Mouse (Mus musculus) liver, embryonic 13.5 days (tissue): ENCODE data around the gene Cab39l. TPM values are rescaled to one million over a fixed set of nuclear protein-coding genes. Genes with fewer than 3 reads are reported as not detected.
"Not testable (repeated sequence)": the region's sequence is repeated elsewhere in the genome, so short reads cannot be mapped to it uniquely, and the experiment has no call there.

Experiments
- ATAC-seq: fragments of 200-750 bp; cut with Nextera tagmentation; 2 replicates; pipeline ENCODE4 v1.8.0; 2017; ENCODE audit warnings: low read depth, mild to moderate bottlenecking, moderate number of reproducible peaks, moderate library complexity
- DNase-seq: peaks from one replicate; pipeline ENCODE4 v3.0.0; 2022
- H3K27ac ChIP-seq: fragments of 300-500 bp; sonication (generic); 2 replicates; pipeline ENCODE4 v1.5.1; 2015; ENCODE audit warnings: moderate library complexity, mild to moderate bottlenecking, inconsistent platforms
- H3K27me3 ChIP-seq: fragments of 300-500 bp; sonication (generic); 2 replicates; pipeline ENCODE4 v1.6.1; 2015; ENCODE audit warnings: mild to moderate bottlenecking, inconsistent platforms
- H3K36me3 ChIP-seq: fragments of 300-500 bp; sonication (generic); 2 replicates; pipeline ENCODE4 v1.6.1; 2015; ENCODE audit warnings: mild to moderate bottlenecking, inconsistent platforms
- H3K4me1 ChIP-seq: fragments of 300-500 bp; sonication (generic); replicated peaks from 2 replicates; pipeline ENCODE4 v1.6.1; 2015; ENCODE audit warnings: inconsistent platforms
- H3K4me2 ChIP-seq: fragments of 300-500 bp; sonication (generic); 2 replicates; pipeline ENCODE4 v1.6.1; 2015; ENCODE audit warnings: inconsistent platforms, mild to moderate bottlenecking, moderate library complexity
- H3K4me3 ChIP-seq: fragments of 300-500 bp; sonication (generic); replicated peaks from 2 replicates; pipeline ENCODE4 v1.5.1; 2015; ENCODE audit warnings: mild to moderate bottlenecking, inconsistent platforms
- H3K9ac ChIP-seq: fragments of 300-500 bp; sonication (generic); 2 replicates; pipeline ENCODE4 v1.6.1; 2015; ENCODE audit warnings: mild to moderate bottlenecking, inconsistent platforms
- H3K9me3 ChIP-seq: fragments of 300-500 bp; sonication (generic); replicated peaks from 2 replicates; pipeline ENCODE4 v1.6.1; 2016; ENCODE audit warnings: inconsistent platforms
- WGBS: fragments of 180-500 bp; shearing (Covaris S2); methylation state at CpG from one replicate; pipeline ENCODE4 v1.1.7; 2015; ENCODE audit not compliant: insufficient replicate concordance; 5-methylcytosine and 5-hydroxymethylcytosine counted together
- polyA plus RNA-seq: library from polyadenylated mRNA; unstranded; fragments of >200 nt; fragmentation: Nextera tagmentation; extraction: Ambion mirVana; gene quantifications from 2 replicates; pipeline ENCODE4 v1.2.1, GENCODE M21; 2015

The Cab39l gene
- polyA plus RNA-seq = 30.7 and 39.7 TPM in 2 replicates

DNA sequence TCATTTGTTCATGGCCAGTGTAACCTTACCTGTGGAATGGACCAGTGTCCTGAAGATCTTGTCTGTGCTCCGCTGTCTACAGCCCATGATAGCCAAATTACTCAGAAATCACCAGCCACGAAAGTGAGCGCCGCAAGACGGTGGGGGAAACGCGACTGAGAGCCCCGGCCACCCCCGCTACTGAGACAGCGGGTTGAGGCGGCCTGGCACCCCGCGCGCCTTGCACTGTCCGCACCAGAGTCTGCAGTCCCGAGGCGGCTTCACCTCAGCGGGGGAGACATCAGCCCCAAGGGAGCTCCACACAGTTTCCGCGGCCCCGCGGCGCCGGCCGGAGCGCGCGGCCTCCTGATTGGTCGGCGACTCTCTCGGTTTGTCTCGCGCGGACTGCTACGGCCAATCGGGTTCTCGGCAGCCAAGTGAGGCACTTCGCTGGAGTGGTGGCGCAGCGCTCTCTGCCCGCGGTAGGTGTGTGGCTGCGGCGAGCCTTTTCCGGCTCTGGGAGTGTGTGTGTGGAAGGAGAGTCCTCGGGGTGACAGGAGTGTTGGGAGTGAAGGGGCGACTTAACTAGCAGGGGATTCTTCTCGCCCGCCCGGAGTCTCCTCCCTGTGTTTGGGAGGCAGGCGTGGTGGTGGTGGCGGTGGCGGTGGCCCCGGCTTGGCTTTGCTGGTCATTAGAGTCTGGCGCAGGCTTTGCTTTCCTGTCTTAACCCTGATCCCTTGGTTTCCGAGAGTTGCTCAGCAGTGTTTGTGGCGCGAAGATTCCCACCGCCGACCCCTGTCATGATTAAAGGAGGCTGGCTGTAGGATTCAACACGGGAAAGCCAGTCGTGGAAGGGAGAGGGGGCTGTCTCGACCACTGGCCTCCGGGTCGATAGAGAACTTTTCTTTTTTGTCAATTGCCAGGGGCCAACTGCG, at the start of gene Cab39l, which contains the start of gene Setdb2:
Gene Cab39l, plus strand, starts transcription at position 415 of the 914 bp plus-strand sequence.
Gene Setdb2, minus strand, starts transcription at position 327 of the 914 bp plus-strand sequence.
- Histone ChIP-seq H3K4me3 (peak within 1 kb of the TSS; percentile 72), H3K36me3 (peaks cover 6% of the 10 kb centered on the region; the same call in 1 of the 2 replicates), H3K4me2 (peak within 1 kb of the TSS; percentile 82), H3K9ac (peak within 1 kb of the TSS; percentile 90), H3K27me3 (no peaks in the 10 kb centered on the region), H3K4me1 (peaks cover 33% of the 10 kb centered on the region), H3K9me3 (no peaks in the 10 kb centered on the region), H3K27ac (peak within 1 kb of the TSS; percentile 91)
- ATAC-seq = peak; percentile 97
- under 1% methylated on average over 66 of the region's 66 CpGs for WGBS
- peak; percentile 95 for DNase-seq

- Histone ChIP-seq H3K4me1 (no peaks in the 10 kb centered on the region), H3K36me3 (peaks cover 5% of the 10 kb centered on the region; the same call in 1 of the 2 replicates), H3K4me3 (no peak within 1 kb of the TSS), H3K27me3 (no peaks in the 10 kb centered on the region), H3K9me3 (no peaks in the 10 kb centered on the region), H3K27ac (no peak within 1 kb of the TSS), H3K9ac (no peak within 1 kb of the TSS), H3K4me2 (no peak within 1 kb of the TSS)
- ATAC-seq (no peak), DNase-seq (no peak)
- WGBS = 74% methylated on average over 3 of the region's 3 CpGs
Observed at GRCm38 (mm10) chr14:59395281-59395680, 45.5 kb upstream of the Cab39l start, which contains the start of gene Phf11c. Gene Phf11c (minus strand): TSS chr14:59395381.

- Histone ChIP-seq H3K36me3 (peaks cover 9% of the 10 kb centered on the region; the same call in 1 of the 2 replicates), H3K4me1 (no peaks in the 10 kb centered on the region), H3K4me3 (no peak overlapping the region), H3K9ac (no peak overlapping the region), H3K27ac (no peak overlapping the region), H3K9me3 (no peaks in the 10 kb centered on the region), H3K27me3 (no peaks in the 10 kb centered on the region), H3K4me2 (no peak overlapping the region)
- DNase-seq (no peak), ATAC-seq (no peak)
- 29% methylated on average over 2 of the region's 2 CpGs for WGBS
Observed at GRCm38 (mm10) chr14:59396999-59397398, 43.8 kb upstream of the Cab39l start.

DNA sequence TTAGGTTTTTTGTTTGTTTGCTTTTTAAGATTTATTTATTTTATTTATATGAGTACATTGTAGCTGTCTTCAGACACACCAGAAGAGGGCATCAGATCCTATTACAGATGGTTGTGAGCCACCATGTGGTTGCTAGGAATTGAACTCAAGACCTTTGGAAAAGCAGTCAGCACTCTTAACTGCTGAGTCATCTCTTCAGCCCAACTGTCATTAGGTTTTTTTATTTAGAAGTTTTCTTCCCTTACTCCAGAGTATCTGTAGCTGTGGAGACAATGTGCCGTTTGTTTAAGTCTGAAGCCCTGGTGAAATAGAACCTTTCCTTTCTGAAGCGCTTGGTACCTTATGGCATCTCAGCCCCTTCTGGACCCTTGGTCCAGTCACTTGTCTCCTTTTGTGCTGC, 25.8 kb upstream of the Cab39l start:
- peaks cover 60% of the 10 kb centered on the region for H3K36me3 ChIP-seq
- not testable (repeated sequence) for DNase-seq
- 78% methylated on average over 2 of the region's 2 CpGs for WGBS

GRCm38 (mm10) chr14:59418171-59418570, 22.6 kb upstream of the Cab39l start:
- DNase-seq = no peak
- no peaks in the 10 kb centered on the region for H3K9me3 ChIP-seq
- 76% methylated on average over 4 of the region's 4 CpGs for WGBS

More for the DNA sequence above, 25.8 kb upstream of the Cab39l start:
- not testable (repeated sequence) for H3K4me1 ChIP-seq, H3K9ac ChIP-seq, H3K27ac ChIP-seq, H3K4me3 ChIP-seq, ATAC-seq, H3K4me2 ChIP-seq, H3K9me3 ChIP-seq, H3K27me3 ChIP-seq

DNA sequence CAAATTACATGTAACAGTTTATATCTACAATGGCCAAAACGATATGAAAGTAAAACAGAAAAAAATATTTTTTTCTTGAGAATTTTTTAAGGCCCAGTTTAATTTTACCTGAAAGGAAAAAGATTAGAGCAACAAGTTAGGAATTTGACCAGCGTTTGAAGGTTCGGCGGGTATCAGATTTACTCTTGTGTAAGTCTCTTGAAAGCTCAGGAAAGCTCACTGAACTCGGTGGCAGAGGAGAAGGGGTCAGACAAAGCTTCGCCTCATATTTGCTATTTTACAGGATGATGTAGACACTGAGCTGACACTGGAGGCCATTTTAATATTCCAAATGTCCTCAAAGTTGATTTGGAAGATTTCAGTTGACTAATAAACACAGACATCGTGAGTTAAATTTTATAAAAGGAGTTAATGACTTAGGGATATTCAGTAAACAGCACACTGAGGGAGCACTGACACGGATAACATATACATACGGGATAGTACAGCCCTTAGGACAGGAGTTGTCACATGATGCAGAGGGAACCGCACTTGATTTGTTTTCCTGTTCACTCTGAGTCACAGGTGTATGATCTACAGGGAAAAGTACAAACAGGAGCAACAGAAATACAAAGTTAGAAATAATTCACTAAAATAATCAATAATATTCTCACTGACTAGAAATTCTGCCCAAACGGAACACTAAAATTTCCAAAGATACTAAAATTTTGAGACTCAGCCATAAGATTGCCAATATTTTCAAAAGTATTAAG, 17.7 kb upstream of the Cab39l start:
- no peaks in the 10 kb centered on the region for H3K27me3 ChIP-seq
- H3K27ac ChIP-seq = no peak overlapping the region
- H3K4me3 ChIP-seq = no peak overlapping the region
- no peak overlapping the region for H3K4me2 ChIP-seq
- WGBS = 76% methylated on average over 11 of the region's 11 CpGs
- no peaks in the 10 kb centered on the region for H3K9me3 ChIP-seq
- no peaks in the 10 kb centered on the region; the same call in 1 of the 2 replicates for H3K4me1 ChIP-seq
- no peak for ATAC-seq
- H3K36me3 ChIP-seq = peaks cover 14% of the 10 kb centered on the region
- no peak overlapping the region for H3K9ac ChIP-seq
- no peak for DNase-seq

More at GRCm38 (mm10) chr14:59418171-59418570, 22.6 kb upstream of the Cab39l start:
- Histone ChIP-seq H3K4me3 (no peak overlapping the region), H3K4me2 (no peak overlapping the region), H3K9ac (no peak overlapping the region), H3K4me1 (no peaks in the 10 kb centered on the region), H3K27me3 (no peaks in the 10 kb centered on the region), H3K36me3 (peaks cover 45% of the 10 kb centered on the region), H3K27ac (no peak overlapping the region)
- ATAC-seq = no peak

GRCm38 (mm10) chr14:59430556-59430955, 10.2 kb upstream of the Cab39l start:
- Histone ChIP-seq H3K27ac (no peak overlapping the region), H3K9ac (no peak overlapping the region), H3K4me1 (peaks cover 6% of the 10 kb centered on the region), H3K27me3 (no peaks in the 10 kb centered on the region), H3K4me2 (no peak overlapping the region), H3K4me3 (no peak overlapping the region), H3K9me3 (no peaks in the 10 kb centered on the region), H3K36me3 (peaks cover 15% of the 10 kb centered on the region)
- DNase-seq (no peak), ATAC-seq (no peak)
- WGBS = 81% methylated on average over 1 of the region's 1 CpGs

- peaks cover 15% of the 10 kb centered on the region for H3K36me3 ChIP-seq
- H3K9me3 ChIP-seq = no peaks in the 10 kb centered on the region
- ATAC-seq (no peak; the same call in 1 of the 2 replicates), DNase-seq (no peak)
- WGBS = 41% methylated on average over 2 of the region's 2 CpGs
- no peak overlapping the region for H3K4me2 ChIP-seq
- no peak overlapping the region for H3K27ac ChIP-seq
- no peak overlapping the region for H3K4me3 ChIP-seq
- peaks cover 11% of the 10 kb centered on the region for H3K4me1 ChIP-seq
- no peak overlapping the region for H3K9ac ChIP-seq
- H3K27me3 ChIP-seq = no peaks in the 10 kb centered on the region
Observed at GRCm38 (mm10) chr14:59433902-59434301, 6.9 kb upstream of the Cab39l start.

DNA sequence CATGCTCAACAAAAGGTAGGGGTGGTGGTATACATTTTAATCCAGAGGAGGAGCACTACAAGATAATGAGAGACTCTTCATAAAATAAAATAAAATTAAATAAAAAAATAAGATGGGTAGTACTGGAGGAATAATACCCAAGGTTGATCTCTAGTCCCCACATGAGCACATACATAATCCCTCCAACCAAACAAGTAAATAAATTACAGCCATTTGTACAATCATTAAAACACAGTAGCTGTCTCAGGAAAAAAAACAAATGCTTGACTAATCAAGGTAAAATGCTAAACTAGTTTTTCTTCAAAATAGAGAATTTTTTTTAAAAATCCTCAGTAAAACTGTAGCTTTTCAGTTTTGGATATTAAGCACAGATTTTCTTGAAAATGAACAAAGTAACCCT, 5.6 kb upstream of the Cab39l start:
- Histone ChIP-seq H3K27me3 (no peaks in the 10 kb centered on the region), H3K4me2 (no peak overlapping the region), H3K4me1 (peaks cover 22% of the 10 kb centered on the region), H3K27ac (no peak overlapping the region), H3K4me3 (no peak overlapping the region), H3K36me3 (peaks cover 12% of the 10 kb centered on the region; the same call in 1 of the 2 replicates), H3K9ac (no peak overlapping the region), H3K9me3 (no peaks in the 10 kb centered on the region)
- DNase-seq (no peak), ATAC-seq (no peak)

- no peak overlapping the region for H3K4me2 ChIP-seq
- no peak for DNase-seq
Observed at GRCm38 (mm10) chr14:59437398-59437797, 3.4 kb upstream of the Cab39l start.

GRCm38 (mm10) chr14:59438505-59438904, 2.3 kb upstream of the Cab39l start:
- Histone ChIP-seq H3K4me1 (peaks cover 33% of the 10 kb centered on the region), H3K36me3 (peaks cover 8% of the 10 kb centered on the region; the same call in 1 of the 2 replicates), H3K4me2 (peak overlapping the region; percentile 28; the same call in 1 of the 2 replicates), H3K27me3 (no peaks in the 10 kb centered on the region), H3K9me3 (no peaks in the 10 kb centered on the region), H3K27ac (no peak overlapping the region), H3K4me3 (no peak overlapping the region), H3K9ac (peak overlapping the region; percentile 43; the same call in 1 of the 2 replicates)
- ATAC-seq (no peak), DNase-seq (no peak)
- 56% methylated on average over 2 of the region's 2 CpGs for WGBS

More at GRCm38 (mm10) chr14:59437398-59437797, 3.4 kb upstream of the Cab39l start:
- Histone ChIP-seq H3K9ac (no peak overlapping the region), H3K4me3 (no peak overlapping the region), H3K9me3 (no peaks in the 10 kb centered on the region), H3K4me1 (peaks cover 25% of the 10 kb centered on the region), H3K36me3 (peaks cover 8% of the 10 kb centered on the region; the same call in 1 of the 2 replicates), H3K27me3 (no peaks in the 10 kb centered on the region), H3K27ac (no peak overlapping the region)
- no peak for ATAC-seq
- 81% methylated on average over 3 of the region's 3 CpGs for WGBS
